Mouse (Mus musculus) kidney, adult 2 months (tissue): ENCODE results near the gene Fam57b. TPM values are rescaled to one million over a fixed set of nuclear protein-coding genes. Genes with fewer than 3 reads are reported as not detected.

Source experiments
- DNase-seq: peaks from one replicate; pipeline ENCODE4 v3.0.0; 2021
- H3K27ac ChIP-seq: fragments of 200-500 bp; 2 replicates; pipeline ENCODE4 v1.5.1; 2012; ENCODE audit warnings: low read depth, low read length, control low read depth, inconsistent platforms; ENCODE audit not compliant: insufficient read depth
- H3K27me3 ChIP-seq: fragments of 200-500 bp; replicated peaks from 2 replicates; pipeline ENCODE4 v1.6.1; 2012; ENCODE audit warnings: mild to moderate bottlenecking, moderate library complexity, low read length, inconsistent platforms; ENCODE audit not compliant: control insufficient read depth, insufficient read depth
- H3K36me3 ChIP-seq: fragments of 200-500 bp; 2 replicates; pipeline ENCODE4 v1.6.1; 2012; ENCODE audit warnings: mild to moderate bottlenecking, moderate library complexity, low read length, inconsistent platforms; ENCODE audit not compliant: control insufficient read depth, insufficient read depth
- H3K4me1 ChIP-seq: fragments of 200-500 bp; 2 replicates; pipeline ENCODE4 v1.6.1; 2011; ENCODE audit warnings: low read length; ENCODE audit not compliant: control insufficient read depth, insufficient read depth
- H3K4me3 ChIP-seq: fragments of 200-500 bp; 2 replicates; pipeline ENCODE4 v1.5.1; 2011; ENCODE audit warnings: mild to moderate bottlenecking, low read depth, low read length, control low read depth; ENCODE audit not compliant: insufficient read depth
- CTCF ChIP-seq: fragments of 200-500 bp; conservative IDR thresholded peaks from 2 replicates; pipeline ENCODE4 v1.5.1; 2011; ENCODE audit warnings: low read depth, mild to moderate bottlenecking, control low read depth, low read length, moderate library complexity, mixed read lengths; ENCODE audit not compliant: insufficient read depth, insufficient read length
- POLR2A ChIP-seq: fragments of 200-500 bp; IDR thresholded peaks from one replicate; pipeline ENCODE4 v1.6.1; 2011; ENCODE audit warnings: low read depth, low read length, control low read depth
- WGBS: fragments of 180-500 bp; shearing (Covaris S2); methylation state at CpG from one replicate; pipeline ENCODE4 v1.1.7; 2018; 5-methylcytosine and 5-hydroxymethylcytosine counted together
- polyA plus RNA-seq: library from polyadenylated mRNA; depleted of rRNA; stranded (reverse); fragments of >200 nt; gene quantifications from 2 replicates; pipeline ENCODE4 v1.2.3, GENCODE M21; 2012

Fam57b gene
- polyA plus RNA-seq, 1 experiment, result 6.3 TPM

DNA sequence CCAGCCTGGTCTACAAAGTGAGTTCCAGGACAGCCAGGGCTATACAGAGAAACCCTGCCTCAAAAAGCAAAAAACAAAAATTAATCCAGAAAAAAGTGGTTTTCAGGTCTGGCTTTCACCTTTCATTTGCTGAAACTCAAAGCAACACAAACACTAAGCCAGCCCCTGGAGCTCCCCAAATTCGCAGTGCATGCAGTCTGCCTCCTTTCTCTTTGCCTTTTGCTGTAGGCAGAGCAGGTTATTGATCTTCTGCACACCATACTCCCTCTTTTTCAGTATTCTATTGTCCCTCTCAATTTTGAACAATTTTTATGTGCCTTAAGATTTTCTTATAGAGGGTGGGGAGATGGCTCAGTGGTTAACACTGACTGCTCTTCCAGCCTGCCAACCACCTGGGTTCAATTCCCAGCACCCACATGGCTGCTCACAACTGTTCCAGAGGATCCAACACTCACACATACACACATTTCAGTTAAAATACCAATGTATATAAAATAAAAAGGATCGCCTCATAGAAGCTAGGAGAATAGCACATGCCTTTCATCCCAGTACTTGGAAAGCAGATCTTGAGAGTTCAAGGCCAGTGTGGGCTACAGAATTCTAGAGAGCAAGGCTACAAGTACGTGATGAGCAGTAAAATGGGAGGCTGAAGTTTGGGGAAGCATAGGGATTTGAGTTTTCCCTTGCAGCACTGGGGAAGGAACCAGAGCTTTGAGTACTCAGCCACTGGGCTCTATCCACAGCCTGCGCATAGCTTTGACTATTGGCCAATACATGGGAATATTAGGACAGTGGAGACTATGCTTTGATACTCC lies 3.8 kb upstream of the Fam57b start:
- 72% methylated on average over 4 of the region's 4 CpGs for WGBS
- H3K36me3 ChIP-seq, result peaks cover 6% of the 10 kb centered on the region; the same call in 1 of the 2 replicates
- no peak for DNase-seq
- H3K4me1 ChIP-seq, result peaks cover 6% of the 10 kb centered on the region; the same call in 1 of the 2 replicates
- H3K27me3 ChIP-seq, result no peaks in the 10 kb centered on the region
- H3K4me3 ChIP-seq, result no peak overlapping the region
- H3K27ac ChIP-seq, result no peak overlapping the region
- TF ChIP-seq CTCF (no peak), POLR2A (no peak)

DNA sequence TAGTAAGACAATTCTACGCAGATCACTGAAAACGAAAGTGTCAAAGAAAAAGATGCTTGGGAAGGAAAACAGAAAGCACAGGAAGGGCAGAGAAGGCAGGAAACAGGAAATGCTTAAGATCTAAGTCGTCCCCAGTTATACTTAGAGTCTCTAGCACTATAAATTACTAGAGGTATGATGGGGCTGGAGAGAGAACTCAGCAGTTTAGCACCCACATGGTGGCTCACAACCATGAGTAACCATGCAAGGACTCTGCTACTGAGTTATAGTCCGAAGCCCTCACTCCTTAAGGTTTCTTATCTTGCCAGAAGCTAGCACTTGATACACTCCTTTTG lies 3.2 kb upstream of the Fam57b start:
- WGBS, result 45% methylated on average over 4 of the region's 4 CpGs
- TF ChIP-seq POLR2A (no peak), CTCF (no peak)
- DNase-seq, result no peak
- Histone ChIP-seq H3K27me3 (no peaks in the 10 kb centered on the region), H3K4me3 (no peak overlapping the region), H3K36me3 (peaks cover 6% of the 10 kb centered on the region; the same call in 1 of the 2 replicates), H3K4me1 (peaks cover 6% of the 10 kb centered on the region; the same call in 1 of the 2 replicates), H3K27ac (no peak overlapping the region)

DNA sequence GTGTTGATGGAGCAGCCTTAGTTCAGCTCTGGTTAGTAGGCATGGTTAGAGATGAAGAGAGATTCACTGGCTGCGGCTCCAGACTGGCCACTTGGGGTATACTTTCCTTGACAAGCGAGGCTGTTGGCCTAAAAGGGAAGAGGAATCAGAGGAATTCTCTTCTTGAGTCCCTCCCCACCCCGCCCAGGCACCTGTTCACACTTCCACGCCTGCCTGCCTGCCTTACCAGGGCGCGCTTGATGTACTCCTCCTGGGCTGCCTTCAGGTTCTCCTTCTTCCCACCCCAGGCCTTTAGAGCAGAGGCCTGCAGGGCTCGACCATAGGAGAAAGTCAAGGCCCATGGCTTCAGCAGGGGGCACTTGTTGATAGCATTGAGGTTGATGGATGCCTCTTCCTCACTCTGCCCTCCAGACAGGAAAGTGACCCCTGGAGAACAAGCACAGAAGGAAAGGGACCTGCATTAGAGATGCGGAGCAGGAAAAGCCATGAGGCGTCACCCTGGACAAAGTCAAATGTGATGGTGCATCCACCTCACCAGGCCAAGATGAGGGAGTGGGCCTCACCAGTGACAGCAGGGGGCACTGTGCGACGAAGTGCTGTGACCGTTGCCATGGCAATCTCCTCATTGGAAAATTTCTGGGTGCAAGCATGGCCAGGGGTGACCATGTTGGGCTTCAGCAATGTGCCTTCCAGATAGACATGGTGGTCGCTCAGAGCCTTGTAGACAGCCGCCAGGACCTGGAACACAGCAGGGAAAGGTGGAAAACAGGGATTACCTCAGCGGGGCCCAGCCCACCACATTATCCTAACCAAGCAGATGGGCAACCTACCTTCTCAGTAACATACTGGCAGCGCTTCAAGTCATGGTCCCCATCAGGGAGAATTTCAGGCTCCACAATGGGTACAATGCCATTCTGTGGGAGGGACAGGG lies 1.8 kb upstream of the Fam57b start:
- Histone ChIP-seq H3K27me3 (no peaks in the 10 kb centered on the region), H3K27ac (no peak overlapping the region), H3K36me3 (peaks cover 6% of the 10 kb centered on the region; the same call in 1 of the 2 replicates), H3K4me1 (peaks cover 9% of the 10 kb centered on the region; the same call in 1 of the 2 replicates), H3K4me3 (no peak overlapping the region)
- TF ChIP-seq CTCF (no peak; the same call in 1 of the 2 replicates), POLR2A (no peak)
- no peak for DNase-seq
- 81% methylated on average over 16 of the region's 16 CpGs for WGBS

DNA sequence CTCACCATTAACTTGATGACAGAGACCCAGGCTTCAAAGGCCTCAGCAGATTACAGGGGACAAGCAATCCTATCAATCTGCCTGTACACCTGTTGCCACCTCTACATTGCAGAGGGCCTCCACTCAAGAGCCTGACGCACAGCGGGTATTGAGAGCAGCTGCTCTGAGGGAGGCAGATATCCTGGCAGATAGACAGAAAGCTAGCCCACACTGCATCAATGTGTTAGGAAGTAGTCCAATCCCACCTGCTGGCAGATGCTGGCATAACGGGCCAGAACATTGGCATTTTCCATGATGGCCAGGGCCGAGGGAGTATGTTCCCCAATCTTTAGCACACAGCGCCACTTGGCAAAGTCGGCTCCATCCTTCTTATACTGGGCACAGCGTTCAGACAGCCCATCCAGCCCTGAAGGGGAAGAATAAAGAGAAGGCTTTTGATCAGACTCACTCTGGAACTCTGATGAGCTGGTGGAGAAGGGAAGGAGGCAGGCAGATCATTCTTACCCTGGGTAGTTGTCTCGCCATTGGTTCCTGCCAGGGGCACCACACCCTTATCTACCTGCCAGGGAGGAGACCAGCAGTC lies 1.0 kb upstream of the Fam57b start:
- WGBS, result 64% methylated on average over 8 of the region's 8 CpGs
- TF ChIP-seq CTCF (0 out of 2 replicates have a peak, but pooled peaks have one; percentile 21), POLR2A (no peak)
- peaks cover 6% of the 10 kb centered on the region; the same call in 1 of the 2 replicates for H3K4me1 ChIP-seq
- H3K27ac ChIP-seq, result no peak overlapping the region
- DNase-seq, result no peak
- H3K4me3 ChIP-seq, result no peak overlapping the region
- peaks cover 6% of the 10 kb centered on the region; the same call in 1 of the 2 replicates for H3K36me3 ChIP-seq
- H3K27me3 ChIP-seq, result no peaks in the 10 kb centered on the region

DNA sequence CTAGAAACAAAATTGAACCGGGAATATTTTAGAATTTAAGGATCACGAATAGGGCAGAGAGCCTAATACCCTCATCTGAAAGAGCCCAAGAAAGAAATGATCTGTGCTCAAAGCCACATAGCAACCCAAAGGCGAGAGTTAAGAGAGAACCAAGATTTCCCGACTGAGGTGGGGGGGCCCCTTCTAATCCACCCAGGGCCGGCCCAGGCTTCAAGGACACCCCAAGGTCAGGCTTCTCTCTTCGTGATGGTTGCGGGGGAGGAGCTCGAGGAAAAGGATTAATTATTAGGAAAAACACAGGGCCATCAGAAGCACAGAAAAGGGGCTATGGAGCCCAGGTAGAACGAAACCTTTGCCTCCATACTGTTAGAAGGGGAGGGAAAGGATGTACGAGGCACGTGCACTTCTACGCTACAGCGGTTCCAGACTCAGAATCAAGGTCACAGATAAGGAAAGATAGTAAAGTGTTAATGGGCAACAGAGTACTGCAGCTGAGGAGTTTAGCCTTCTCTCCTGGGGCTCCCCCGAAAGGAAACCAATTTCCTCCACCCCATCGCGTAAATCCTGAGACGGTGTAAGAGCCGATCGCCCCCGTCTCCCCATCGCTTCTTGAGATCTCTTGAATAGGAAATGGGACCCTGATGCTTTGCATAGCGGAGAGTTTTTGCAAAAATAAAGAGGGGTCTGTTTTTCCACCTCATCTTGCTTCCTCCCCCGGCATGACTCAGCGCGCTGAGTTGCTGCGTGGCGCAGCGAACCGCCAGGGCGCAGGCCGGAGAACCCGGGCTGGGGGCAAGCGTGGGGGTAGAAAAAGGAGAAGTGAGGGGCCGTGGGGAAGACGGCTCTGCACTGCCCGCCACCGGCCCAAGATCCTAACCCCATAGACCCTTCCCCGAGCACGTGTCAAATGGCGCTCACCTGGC lies 920 bp downstream of the Fam57b start:
- Histone ChIP-seq H3K4me1 (peaks cover 3% of the 10 kb centered on the region; the same call in 1 of the 2 replicates), H3K27me3 (no peaks in the 10 kb centered on the region), H3K27ac (peak overlapping the region; percentile 98), H3K4me3 (peak overlapping the region; percentile 93), H3K36me3 (peaks cover 6% of the 10 kb centered on the region; the same call in 1 of the 2 replicates)
- peak; percentile 58 for DNase-seq
- WGBS, result under 1% methylated on average over 40 of the region's 40 CpGs
- no peak for TF ChIP-seq CTCF
- no peak for TF ChIP-seq POLR2A

DNA sequence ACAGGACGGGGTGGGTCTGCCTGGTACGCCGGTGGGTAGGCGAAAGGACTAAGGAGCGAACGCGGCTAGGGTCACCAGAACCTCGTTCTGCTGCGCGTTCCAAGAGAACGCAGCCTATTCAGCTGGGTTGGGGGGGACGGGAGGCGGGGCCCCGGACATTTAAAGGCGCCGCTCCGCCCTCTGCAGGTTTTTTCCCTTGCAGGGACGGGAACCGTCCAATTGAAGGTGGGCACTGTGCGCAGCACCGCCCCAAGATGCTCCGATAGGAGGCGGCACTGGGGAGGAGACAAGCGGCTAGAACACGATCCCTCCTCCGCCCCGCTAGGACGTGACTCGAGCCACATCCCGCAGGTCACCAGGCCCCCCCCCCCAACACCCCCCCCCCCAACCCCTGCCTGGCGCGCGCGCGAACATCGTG lies 1.6 kb downstream of the Fam57b start:
- peak overlapping the region; percentile 93 for H3K4me3 ChIP-seq
- peak; percentile 99 for DNase-seq
- peak; percentile 99 for TF ChIP-seq POLR2A
- no peak; the same call in 1 of the 2 replicates for TF ChIP-seq CTCF
- under 1% methylated on average over 36 of the region's 36 CpGs for WGBS
- H3K27me3 ChIP-seq, result no peaks in the 10 kb centered on the region
- H3K4me1 ChIP-seq, result peaks cover 3% of the 10 kb centered on the region; the same call in 1 of the 2 replicates
- peaks cover 6% of the 10 kb centered on the region; the same call in 1 of the 2 replicates for H3K36me3 ChIP-seq
- H3K27ac ChIP-seq, result peak overlapping the region; percentile 98
